Mouse (Mus musculus): ENCODE results near the gene Brd2.

Brd2 gene

GRCm38 (mm10) chr17:34119249-34120179 is 2.9 kb downstream of the Brd2 start, which contains the start of gene H2-DMa:
Gene H2-DMa (plus strand): TSS chr17:34119541.
- in situ Hi-C loops (cut with MboI; ENCODE audit: low pct_unique_long_range_greater_than_20kb in 1 of 2, low sequenced_read_pairs in 2 of 2, unreplicated experiment in 1 of 2): no loop called here

- in situ Hi-C loops (cut with MboI; ENCODE audit: low pct_unique_long_range_greater_than_20kb in 1 of 2, low sequenced_read_pairs in 2 of 2, unreplicated experiment in 1 of 2): no loop called here
These were observed 3.6 kb downstream of the Brd2 start for GRCm38 (mm10) chr17:34118873-34119248.

- in situ Hi-C loops (cut with MboI; ENCODE audit: low pct_unique_long_range_greater_than_20kb in 1 of 2, low sequenced_read_pairs in 2 of 2, unreplicated experiment in 1 of 2): no loop called here
These were observed 4.1 kb downstream of the Brd2 start for GRCm38 (mm10) chr17:34118113-34118872.

DNA sequence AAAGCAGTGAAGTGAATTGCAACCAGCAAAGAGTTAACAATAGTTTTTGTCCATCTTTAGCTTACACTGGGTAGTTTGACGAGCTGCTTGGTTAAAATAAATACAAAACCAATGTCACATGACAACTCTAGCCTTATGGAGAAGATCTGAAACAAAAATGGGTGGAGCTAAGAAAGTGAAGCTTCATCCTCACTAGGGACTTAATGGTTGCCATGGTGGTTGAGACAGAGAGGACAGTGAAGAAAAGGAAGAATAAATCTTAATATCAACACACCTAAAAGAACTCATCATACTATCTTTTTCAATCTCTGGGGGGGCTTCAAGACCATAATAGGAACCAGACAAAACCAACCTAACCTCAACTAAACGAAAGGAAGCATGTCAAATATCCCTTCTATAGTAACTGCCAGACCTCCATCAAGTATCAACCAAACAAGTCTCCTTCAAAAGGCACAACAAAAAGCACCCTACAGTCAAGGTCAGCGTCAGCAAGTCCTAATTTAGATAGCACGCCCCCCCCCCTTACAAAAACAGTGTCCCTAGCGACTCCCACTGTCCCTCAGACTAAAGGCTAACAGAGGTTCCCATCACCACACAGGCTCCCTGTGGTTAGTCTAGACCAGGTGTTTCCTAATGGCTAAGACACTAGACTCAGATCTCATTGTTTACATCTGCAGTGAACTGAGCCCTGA is 4.9 kb downstream of the Brd2 start:
- in situ Hi-C loops (cut with MboI; ENCODE audit: low pct_unique_long_range_greater_than_20kb in 1 of 2, low sequenced_read_pairs in 2 of 2, unreplicated experiment in 1 of 2): no loop called here

DNA sequence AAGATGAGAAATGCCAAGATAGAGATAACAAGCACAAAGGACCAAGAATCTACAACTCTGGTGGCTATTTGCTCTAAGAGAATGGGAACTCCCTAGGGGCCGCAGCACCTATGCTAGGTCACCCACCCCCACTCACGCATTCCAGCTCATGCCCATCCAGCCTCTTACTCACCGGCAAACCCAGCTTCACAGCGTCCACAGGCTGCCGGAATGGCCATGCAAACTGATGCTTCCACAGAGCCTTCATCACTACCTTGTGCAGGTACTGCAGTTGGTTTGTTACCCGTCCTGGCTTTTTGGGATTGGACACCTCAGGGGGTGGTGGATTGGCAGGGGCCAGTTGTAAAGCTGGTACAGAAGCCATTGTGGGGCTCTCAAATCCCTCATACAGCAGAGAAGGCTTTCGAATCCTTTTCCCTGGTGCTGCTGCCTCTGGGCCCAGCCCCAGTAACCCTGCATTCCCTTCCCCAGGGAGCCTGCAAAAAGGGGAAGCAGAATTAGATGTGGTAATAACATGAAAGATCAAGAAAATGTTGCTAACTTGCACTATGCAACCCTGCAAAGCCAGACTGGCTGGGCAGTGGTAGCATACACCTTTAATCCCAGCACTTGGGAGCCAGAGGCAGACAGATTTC is 5.6 kb downstream of the Brd2 start:
- in situ Hi-C loops (cut with MboI; ENCODE audit: low pct_unique_long_range_greater_than_20kb in 1 of 2, low sequenced_read_pairs in 2 of 2, unreplicated experiment in 1 of 2): no loop called here

DNA sequence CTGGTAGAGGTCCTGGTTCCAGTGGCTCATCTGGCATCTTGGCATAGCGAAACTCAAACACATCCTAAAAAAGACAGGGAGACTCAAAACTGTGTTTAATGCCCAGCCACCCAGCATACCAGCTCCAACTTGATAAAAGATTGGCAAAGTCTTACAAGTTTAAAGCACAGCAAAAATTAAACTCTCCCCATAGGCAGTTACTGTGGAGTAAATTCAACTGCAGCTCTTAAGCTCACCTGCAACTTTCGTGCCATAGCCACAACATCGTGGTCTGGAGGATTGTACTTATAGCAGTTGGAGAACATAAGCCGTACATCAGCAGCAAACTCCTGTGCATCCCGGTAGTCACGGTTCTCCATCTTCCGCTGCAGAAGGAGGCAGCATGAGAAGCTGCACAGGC is 8.3 kb downstream of the Brd2 start:
- in situ Hi-C loops (cut with MboI; ENCODE audit: low pct_unique_long_range_greater_than_20kb in 1 of 2, low sequenced_read_pairs in 2 of 2, unreplicated experiment in 1 of 2): no loop called here

GRCm38 (mm10) chr17:34110309-34110708 is 12.1 kb downstream of the Brd2 start:
- in situ Hi-C loops (cut with MboI; ENCODE audit: low pct_unique_long_range_greater_than_20kb in 1 of 2, low sequenced_read_pairs in 2 of 2, unreplicated experiment in 1 of 2): no loop called here

DNA sequence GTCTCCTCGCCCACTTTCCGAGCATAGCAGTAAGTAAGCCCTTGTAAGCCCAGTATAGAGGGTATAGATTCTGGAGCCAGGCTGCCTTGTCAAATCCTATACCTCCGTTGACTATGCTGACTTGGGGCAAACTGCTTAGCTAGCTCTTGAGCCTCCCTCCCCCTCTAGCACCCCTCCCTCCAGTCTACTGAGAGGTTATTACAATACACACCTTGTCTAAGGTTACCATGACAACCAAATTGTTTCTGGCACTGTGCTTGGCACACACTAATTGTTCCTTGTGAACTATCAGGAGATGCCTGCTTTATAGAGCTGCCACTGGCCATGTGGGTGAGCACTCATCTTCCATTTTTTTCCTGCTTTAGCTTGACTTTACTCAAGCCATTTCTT is 12.6 kb downstream of the Brd2 start:
- in situ Hi-C loops (cut with MboI; ENCODE audit: low pct_unique_long_range_greater_than_20kb in 1 of 2, low sequenced_read_pairs in 2 of 2, unreplicated experiment in 1 of 2): no loop called here

GRCm38 (mm10) chr17:34109038-34109805 is 13.2 kb downstream of the Brd2 start:
- in situ Hi-C loops (cut with MboI; ENCODE audit: low pct_unique_long_range_greater_than_20kb in 1 of 2, low sequenced_read_pairs in 2 of 2, unreplicated experiment in 1 of 2): no loop called here

DNA sequence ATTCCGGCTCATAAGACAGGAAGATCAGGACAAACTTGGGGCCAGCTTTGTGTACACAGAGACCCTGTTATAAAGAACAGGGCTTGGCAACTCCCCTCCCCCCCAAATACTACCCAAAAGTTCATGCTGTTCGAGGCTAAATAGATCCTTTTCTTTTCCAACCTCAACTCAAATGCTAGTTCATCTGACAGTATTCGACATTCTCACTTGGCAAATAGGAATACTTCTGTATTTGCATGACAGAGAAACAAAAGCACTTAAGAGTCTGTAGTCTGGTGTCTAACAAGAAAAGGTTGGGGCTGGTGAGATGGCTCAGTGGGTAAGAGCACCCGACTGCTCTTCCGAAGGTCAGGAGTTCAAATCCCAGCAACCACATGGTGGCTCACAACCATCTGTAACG is 14.0 kb downstream of the Brd2 start:
- in situ Hi-C loops (cut with MboI; ENCODE audit: low pct_unique_long_range_greater_than_20kb in 1 of 2, low sequenced_read_pairs in 2 of 2, unreplicated experiment in 1 of 2): no loop called here

- in situ Hi-C loops (cut with MboI; ENCODE audit: low pct_unique_long_range_greater_than_20kb in 1 of 2, low sequenced_read_pairs in 2 of 2, unreplicated experiment in 1 of 2): no loop called here
These were observed 15.1 kb downstream of the Brd2 start for GRCm38 (mm10) chr17:34107109-34107867.

DNA sequence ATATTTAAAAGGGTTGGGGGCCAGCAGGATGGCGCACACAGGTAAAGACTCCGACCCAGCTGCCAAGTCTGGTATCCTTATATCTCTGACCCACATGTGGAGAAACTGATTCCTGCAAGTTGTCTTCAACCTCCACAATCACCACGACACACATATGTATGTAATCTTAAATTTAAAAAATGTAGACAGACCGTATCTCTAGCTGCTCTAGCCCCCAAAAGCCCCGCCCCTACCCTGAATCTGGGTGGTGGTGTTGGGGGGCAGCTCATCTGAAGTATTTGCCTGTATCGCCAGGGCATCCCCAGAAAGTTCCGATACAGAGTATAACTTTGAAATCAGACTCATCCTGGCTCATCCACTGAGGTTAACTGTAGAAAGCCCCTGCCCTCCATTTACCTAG is 15.9 kb downstream of the Brd2 start:
- in situ Hi-C loops (cut with MboI; ENCODE audit: low pct_unique_long_range_greater_than_20kb in 1 of 2, low sequenced_read_pairs in 2 of 2, unreplicated experiment in 1 of 2): no loop called here

DNA sequence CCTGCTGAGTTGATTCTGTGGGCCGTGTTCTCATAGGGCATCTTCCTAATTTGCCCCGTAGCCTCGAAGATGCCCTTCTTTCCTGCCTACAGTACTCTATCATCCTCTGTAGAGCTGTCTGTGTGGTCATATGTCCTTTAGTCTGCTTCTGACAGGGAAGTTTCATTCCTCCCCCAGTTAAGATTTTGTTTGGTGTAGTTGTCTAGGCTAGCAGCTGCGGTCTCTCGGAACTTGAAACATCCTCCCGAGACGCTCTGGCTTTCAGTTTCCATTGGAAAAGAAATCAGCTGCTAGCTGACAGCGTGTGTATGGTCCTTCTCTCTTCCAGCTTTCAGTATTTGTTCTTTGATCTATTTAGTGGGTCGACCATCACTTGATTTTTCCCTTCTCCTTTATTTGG is 17.6 kb downstream of the Brd2 start:
- in situ Hi-C loops (cut with MboI; ENCODE audit: low pct_unique_long_range_greater_than_20kb in 1 of 2, low sequenced_read_pairs in 2 of 2, unreplicated experiment in 1 of 2): no loop called here

DNA sequence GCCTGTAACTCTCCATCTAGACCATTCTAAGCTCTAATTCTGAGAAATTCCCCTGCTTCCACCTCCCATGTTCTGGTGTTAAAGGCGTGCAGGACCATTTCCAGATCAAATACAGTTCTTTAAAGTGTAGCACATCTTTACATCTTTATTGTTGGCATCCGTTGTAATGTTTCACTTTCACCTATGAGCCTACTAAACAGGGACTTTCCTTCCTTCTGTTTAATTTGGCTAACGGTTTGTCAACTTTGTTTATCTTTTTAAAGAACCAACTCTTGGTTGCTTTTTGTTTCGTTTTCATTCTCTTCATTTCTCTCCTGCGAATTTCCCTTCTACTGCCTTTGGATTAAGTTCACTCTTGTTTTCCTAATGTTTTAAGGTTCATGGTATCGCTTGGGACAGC is 19.6 kb downstream of the Brd2 start:
- in situ Hi-C loops (cut with MboI; ENCODE audit: low pct_unique_long_range_greater_than_20kb in 1 of 2, low sequenced_read_pairs in 2 of 2, unreplicated experiment in 1 of 2): no loop called here

GRCm38 (mm10) chr17:34101604-34102032 is 20.8 kb downstream of the Brd2 start:
- in situ Hi-C loops (cut with MboI; ENCODE audit: low pct_unique_long_range_greater_than_20kb in 1 of 2, low sequenced_read_pairs in 2 of 2, unreplicated experiment in 1 of 2): no loop called here

GRCm38 (mm10) chr17:34101185-34101584 is 21.2 kb downstream of the Brd2 start:
- in situ Hi-C loops (cut with MboI; ENCODE audit: low pct_unique_long_range_greater_than_20kb in 1 of 2, low sequenced_read_pairs in 2 of 2, unreplicated experiment in 1 of 2): no loop called here

- in situ Hi-C loops (cut with MboI; ENCODE audit: low pct_unique_long_range_greater_than_20kb in 1 of 2, low sequenced_read_pairs in 2 of 2, unreplicated experiment in 1 of 2): no loop called here
These were observed 22.9 kb downstream of the Brd2 start for GRCm38 (mm10) chr17:34099531-34099930.

Measured in mouse embryonic stem cell (cell line).